Mouse (Mus musculus): ENCODE results near the gene Arhgdib.

DNA sequence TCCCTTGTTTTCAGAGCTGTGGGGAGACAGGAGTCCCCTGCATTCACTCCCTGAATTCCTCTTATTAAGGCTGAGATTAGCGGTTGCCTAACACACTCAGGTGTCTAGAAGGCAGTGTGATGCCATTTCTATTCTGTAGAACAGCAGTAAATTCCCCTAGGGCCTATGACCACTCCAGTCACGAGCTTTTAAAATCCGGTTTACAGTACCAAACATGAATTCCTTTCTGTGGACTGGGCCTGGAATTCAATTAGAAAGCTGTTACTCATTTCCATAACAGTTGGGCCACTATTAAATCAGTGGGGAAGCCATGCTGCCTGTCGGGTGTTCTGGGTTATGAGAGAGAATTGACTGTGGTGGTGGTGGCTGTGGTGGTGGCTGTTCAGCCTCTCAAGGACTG lies 6.0 kb upstream of the Arhgdib start:
- TF ChIP-seq POLR2A (IDR thresholded peaks at IDR 0.05; ENCODE audit: borderline replicate concordance, low read depth, low read length) (no peak), CTCF (IDR thresholded peaks at IDR 0.05; ENCODE audit: low read depth, low read length) (no peak)

Data from bone marrow macrophage, adult 2 months (primary cell).